Mouse (Mus musculus) kidney, adult 8-10 months (tissue): ENCODE results near the gene Map1b.

ENCODE experiments used
- DNase-seq, 2 experiments: peaks; one replicate each; pipeline ENCODE4 v3.0.0; 2022

The Map1b gene

DNA sequence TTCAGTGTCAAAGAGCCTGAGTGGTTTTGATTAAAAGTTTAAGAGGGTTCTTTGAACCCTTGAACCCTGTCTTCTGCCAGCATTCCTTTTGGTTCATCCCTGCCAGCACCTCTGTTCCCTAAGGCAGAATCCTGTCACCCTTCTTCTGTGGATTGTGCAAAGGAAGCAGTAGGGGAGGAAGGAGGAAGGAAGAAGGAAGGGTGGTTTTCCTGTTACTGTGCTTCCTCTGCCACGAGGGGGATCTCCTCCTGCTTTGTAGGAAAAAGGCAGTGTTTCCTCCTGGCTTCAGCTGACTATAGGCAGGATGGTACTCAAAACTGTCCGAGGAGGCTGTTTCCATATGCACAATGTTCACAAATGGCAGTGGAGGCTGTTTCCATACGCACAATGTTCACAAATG is 121.6 kb downstream of the Map1b start:
- peak in 1 of 2 experiments; percentile 33 for DNase-seq

DNA sequence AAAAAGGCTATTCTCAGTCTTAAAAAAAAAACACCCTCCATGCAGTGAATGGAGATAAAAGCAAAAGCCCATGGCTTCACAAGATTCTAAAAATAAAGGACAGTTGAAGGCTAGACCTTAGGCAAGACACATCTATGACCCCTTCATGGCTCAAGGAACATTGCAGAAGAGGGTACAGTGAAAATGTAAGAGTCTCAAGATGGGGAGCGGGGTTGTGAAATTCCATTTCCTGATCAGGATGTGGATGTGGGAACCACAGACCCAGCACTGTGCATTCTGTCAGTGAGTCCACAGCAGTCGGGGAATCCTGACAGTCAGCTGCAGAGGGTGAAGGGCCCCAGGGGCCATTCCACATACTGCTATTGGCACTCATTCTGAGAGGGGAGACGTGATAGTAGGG is 123.2 kb downstream of the Map1b start:
- DNase-seq: no peak

DNA sequence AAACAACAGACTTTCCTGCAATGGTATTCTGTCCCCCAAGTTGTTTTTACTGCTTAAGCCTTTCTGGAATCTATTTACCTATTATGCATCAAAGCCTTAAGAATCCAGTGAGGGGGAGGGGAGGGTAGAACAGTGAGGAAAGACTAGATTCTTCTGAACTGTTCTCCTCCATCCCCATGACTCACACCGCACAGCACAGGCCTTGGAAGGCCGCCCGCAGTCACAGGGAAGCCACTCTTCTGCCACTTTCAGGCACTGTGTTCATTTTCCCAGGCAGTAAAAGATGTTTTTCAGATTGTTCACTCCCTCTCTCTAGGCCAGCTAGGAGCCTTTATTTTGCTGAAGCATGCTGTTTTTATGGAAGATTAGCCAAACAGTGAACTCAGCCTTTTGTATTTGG is 124.9 kb downstream of the Map1b start:
- peak in 1 of 2 experiments; percentile 15 for DNase-seq

DNA sequence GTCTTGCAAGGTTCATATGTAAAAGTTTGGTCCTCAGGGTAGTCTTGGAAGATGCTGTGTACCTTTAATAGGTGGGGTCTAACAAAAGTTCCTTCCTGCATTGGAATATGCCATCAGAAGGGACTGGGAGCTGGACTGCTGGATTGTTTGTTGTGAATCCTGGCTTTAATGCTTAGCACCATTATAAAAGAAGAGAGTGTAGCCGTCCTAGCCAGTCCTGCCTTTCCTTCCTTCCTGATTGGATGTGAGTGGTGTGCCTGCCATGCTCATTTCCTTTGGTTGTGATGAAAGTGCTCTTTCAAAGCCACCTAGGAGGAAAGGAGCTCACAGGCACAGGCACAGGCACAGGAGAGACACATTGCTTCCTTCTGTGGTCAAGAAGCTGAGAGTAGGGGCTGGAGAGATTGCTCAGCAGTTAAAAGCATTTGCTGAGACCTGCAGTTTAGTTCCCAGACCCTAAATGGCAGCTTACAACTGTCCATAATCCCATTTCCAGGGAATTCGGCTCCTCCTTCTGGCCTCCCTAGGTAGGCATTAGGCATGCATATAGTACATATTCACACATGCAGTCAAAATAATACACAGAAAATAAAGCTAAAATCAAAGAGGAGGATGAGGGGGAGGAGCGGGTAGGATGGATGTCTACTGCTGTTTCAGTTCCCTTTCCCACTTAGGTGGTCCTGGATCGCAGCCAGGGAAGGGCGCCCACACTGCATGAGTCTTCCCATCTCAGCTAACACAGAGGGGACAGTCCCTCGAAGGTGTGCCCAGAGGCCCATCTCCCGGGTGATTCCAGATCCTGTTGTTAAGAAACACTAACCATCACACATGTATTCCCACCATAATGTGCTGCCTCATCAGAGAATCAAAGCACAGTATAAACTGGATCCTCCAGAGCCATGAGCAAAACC is 128.2 kb downstream of the Map1b start:
- DNase-seq: no peak

DNA sequence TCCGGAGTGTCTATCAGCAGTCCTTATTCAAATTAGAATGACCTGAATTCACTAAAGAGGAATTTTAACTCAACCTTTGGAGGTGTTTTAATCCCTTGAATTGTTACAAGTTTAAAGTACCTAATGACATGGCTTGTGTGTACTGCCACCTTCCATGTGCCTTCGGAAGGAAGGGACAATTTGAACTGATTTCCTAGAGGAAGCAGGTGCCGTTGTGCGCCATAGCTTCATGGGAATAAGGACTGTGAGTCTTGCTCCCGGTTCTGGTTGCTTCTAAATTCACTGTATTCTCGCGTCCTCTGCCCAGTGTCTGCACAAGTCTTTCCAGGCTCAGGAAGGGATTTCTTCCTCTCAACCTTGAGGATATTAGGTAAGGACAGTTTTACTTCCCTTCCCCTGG is 130.0 kb downstream of the Map1b start:
- DNase-seq: no peak

DNA sequence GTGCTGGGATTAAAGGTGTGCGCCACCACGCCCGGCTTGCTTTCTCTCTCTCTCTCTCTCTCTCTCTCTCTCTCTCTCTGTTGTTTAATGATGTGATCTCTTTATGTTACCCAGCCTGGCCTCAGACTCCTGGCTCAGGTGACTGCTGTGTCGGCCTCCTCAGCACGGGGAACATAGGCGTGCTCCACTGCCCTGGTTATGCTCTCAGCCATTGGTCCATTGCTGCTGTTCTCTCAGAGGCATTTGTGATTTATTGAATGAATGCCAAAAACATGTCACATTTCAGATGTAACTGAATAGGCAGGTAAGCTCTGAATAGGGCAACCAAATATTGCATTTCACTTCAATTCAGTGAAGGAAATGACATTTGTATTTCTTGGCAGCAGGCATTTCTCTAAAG is 130.4 kb downstream of the Map1b start:
- DNase-seq: no peak

DNA sequence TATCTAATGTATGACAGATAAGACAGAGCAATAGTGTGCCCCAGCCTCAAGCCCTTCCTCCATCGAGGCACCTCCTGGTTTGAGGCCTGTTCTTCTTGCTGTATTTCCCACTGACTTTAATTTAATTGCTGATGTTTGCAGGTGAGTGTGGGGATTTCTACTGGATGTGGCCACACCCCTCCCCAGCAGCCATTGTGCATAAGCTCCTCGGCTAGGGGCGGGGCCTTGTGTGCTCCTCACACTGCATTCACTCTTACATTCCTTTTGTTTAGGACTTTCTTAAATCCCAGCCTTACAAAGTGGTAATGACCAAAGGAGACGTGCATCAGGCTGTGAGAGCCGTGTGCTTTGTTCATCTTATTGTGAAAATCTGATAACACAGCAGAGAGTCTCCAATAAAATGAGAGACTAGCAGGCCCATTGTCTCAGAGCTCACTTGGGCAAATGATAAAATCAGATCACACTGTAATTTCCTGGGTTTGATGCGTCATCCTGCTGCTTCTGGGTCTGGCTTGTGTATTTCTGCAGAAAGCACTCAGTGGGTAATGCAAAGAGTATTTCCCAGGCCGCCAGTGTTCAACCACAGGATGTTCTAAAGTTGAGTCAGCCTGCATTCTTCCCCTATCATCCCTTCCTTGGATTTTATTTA is 131.7 kb downstream of the Map1b start:
- no peak for DNase-seq

DNA sequence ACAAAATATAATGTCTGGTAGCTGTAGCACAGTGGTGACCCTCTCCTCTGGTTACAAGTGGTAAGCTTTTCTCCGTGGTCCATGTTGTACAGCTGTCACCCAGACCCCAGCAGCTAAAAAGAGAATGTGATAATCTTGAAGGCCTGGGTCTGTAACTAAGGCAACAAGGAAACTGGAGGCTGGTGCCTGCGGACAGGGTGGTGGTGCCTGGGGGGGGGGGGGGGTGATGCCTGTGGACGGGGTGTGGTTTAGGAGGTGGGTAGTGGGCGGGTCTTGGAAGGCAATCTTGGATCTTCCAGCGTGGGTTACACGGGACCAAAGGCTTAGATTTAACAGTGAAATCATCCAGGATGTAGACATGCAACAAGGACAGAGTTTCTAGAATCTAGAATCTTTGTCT is 134.0 kb downstream of the Map1b start:
- no peak for DNase-seq

DNA sequence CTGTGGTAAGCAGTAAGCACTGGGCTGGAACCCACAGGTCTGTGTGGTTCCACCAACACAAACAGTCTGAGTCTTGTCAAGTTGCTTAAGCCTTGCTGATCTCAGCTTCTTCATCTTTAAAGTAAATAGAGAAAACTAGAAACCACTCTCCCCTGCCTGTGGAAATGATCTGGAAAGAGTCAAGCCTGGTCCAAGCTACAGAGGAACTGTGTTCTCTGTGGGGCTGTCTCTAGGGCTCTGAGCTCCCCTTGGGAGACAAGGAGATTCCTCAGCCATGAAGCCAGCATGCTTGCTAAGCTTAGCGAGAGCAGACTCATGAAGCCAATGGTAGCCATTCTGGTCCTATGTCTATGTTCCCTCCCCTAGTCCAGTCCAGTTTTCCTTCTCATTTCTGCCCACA is 138.1 kb downstream of the Map1b start:
- no peak for DNase-seq

DNA sequence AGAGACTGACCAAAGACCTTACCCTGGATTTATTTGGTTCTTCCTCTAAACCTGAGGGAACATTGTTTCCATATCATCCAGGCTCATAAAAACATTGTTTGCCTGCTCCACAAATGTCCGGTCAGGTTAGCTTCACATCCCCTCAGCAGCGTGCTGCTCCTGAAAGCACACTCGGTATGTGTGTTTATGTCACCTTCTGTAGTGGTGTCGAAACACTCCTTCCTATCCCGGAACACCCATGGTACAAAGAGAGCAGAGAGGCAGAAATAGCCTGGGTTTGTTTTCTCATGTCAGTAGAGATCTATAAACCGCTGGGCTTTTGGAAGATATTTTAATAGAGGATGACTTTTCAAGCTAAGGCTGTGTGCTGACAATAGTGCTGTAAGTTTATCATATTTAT is 139.3 kb downstream of the Map1b start:
- no peak for DNase-seq

DNA sequence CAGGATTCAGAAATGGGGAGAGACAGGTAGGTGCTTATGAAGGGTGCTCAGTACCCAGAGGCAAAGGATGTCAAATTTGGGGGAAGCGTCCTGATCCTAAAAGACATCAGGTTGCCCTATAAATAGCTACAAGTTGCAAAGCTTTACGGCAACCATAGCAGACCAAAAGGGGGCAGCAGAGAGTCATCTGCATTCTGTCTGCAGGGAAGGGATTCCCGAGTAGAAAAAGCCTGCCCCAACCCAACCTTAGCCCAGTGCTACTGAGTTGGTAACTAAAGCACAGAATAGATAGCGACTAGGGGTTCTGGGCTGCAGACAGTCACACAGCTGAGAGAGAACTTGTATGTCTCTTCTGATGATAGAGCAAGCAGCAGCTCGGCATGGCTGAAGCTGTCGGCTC is 140.8 kb downstream of the Map1b start:
- peak; percentile 45 to 81 for DNase-seq

DNA sequence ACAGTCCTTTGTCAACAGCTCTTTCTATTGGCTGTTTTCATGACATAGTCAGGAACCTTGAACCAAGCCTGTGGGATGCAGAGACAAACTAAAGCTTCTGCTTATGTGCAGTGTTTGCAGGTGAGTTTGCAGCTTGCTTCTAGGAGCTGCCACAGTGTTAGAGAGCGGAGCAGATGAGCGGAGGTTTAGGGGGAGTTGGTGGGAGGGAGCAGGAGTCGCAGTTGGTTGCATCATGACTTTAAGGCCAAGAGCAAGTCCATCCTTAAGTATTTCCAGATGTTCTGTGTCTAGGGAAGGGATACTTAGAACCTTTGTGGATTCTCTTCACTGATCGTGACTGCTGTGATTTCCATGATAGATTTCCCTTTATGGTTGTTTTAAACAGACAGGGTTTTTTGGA is 142.1 kb downstream of the Map1b start:
- DNase-seq: no peak

DNA sequence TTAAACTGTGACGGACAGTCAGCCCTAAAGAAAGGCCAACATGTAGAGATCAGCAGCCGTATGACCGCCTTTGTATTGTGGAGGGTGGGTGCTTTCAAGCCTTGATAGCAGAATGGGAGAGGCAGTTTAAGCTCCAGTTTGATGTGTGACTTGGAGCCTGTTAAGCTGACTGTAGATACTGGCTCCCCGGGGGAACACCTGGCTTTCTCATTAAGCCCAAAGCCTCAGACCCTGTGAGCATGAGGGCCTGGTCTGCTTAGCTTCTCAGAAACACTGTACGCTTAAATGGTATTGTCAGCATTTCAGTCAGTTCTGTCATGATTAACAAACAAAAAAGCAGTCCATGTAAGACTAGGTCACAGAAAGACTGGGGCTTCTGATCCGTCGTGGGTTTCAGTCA is 142.7 kb downstream of the Map1b start:
- DNase-seq: no peak
